Mouse (Mus musculus) heart, postnatal 0 days (tissue): Measurements from ENCODE around the gene Ank2. TPM values are rescaled to one million over a fixed set of nuclear protein-coding genes. Genes with fewer than 3 reads are reported as not detected.

Experiments used
- ATAC-seq: fragments of 200-750 bp; cut with Nextera tagmentation; 2 replicates; pipeline ENCODE4 v1.8.0; 2017; ENCODE audit warnings: low read depth, moderate number of reproducible peaks, moderate library complexity; ENCODE audit not compliant: insufficient read depth
- DNase-seq: peaks from one replicate; pipeline ENCODE4 v3.0.0-alpha.2; 2016; ENCODE audit warnings: low spot score
- H3K27ac ChIP-seq: fragments of 300-500 bp; sonication (generic); 2 replicates; pipeline ENCODE4 v1.5.1; 2014; ENCODE audit warnings: low read depth, mild to moderate bottlenecking
- H3K27me3 ChIP-seq: fragments of 300-500 bp; sonication (generic); 2 replicates; pipeline ENCODE4 v1.6.1; 2014; ENCODE audit warnings: low read length, mixed read lengths; ENCODE audit not compliant: control insufficient read depth, insufficient read depth
- H3K36me3 ChIP-seq: fragments of 300-500 bp; sonication (generic); replicated peaks from 2 replicates; pipeline ENCODE4 v1.6.1; 2014; ENCODE audit warnings: low read length, mixed read lengths; ENCODE audit not compliant: control insufficient read depth, insufficient read depth
- H3K4me1 ChIP-seq: fragments of 300-500 bp; sonication (generic); 2 replicates; pipeline ENCODE4 v1.6.1; 2014; ENCODE audit warnings: antibody characterized with exemption; ENCODE audit not compliant: control insufficient read depth, insufficient read depth
- H3K4me2 ChIP-seq: fragments of 300-500 bp; sonication (generic); 2 replicates; pipeline ENCODE4 v1.6.1; 2014; ENCODE audit warnings: low read depth, mild to moderate bottlenecking, low read length, moderate library complexity
- H3K4me3 ChIP-seq: fragments of 300-500 bp; sonication (generic); 2 replicates; pipeline ENCODE4 v1.5.1; 2014; ENCODE audit warnings: low read depth, low read length
- H3K9ac ChIP-seq: fragments of 300-500 bp; sonication (generic); replicated peaks from 2 replicates; pipeline ENCODE4 v1.6.1; 2014; ENCODE audit warnings: low read depth, low read length, mixed read lengths
- H3K9me3 ChIP-seq: fragments of 300-500 bp; sonication (generic); replicated peaks from 2 replicates; pipeline ENCODE4 v1.6.1; 2016; ENCODE audit warnings: low read length; ENCODE audit not compliant: control insufficient read depth
- CTCF ChIP-seq: IDR thresholded peaks from 2 replicates; pipeline ENCODE4 v1.5.1; 2016; ENCODE audit warnings: antibody characterized with exemption, control low read depth, low read depth
- EP300 ChIP-seq: IDR thresholded peaks from 2 replicates; pipeline ENCODE4 v1.6.1; 2016; ENCODE audit warnings: antibody characterized with exemption, low read depth
- WGBS: fragments of 180-500 bp; shearing (Covaris S2); extraction: QIAGEN DNeasy Blood & Tissue Kit; methylation state at CpG from one replicate; pipeline ENCODE4 v1.1.7; 2014; 5-methylcytosine and 5-hydroxymethylcytosine counted together
- polyA plus RNA-seq: library from polyadenylated mRNA; unstranded; fragments of >200 nt; fragmentation: Nextera tagmentation; extraction: Ambion mirVana; gene quantifications from 2 replicates; pipeline ENCODE4 v1.2.1, GENCODE M21; 2015
- total RNA-seq: library from RNA; depleted of rRNA; stranded (reverse); fragments of >200 nt; gene quantifications from 2 replicates; pipeline ENCODE4 v1.2.3, GENCODE M21; 2014; ENCODE audit warnings: low replicate concordance

The Ank2 gene
- total and polyA plus RNA-seq, 2 experiments from 2014 or later, result 45.1 to 138 TPM

DNA sequence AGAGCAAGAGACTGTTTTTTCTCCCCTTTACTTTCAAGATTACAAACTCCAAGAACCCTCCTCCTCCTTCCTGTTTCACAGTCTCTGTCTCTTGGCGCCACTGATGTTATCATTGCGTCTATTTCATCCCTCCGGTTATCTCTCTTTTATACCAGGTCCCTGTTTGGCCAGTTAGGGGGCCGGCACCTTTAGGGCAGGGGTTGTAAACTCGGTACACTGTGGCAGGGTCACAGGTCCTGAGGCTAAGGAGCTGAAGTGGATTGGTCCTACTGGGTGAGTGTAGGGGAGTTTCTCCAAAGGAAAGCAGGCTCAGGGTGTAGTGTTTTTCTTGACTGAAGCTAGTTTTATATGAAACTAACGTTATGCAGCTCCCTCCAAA, 40.7 kb downstream of the Ank2 start:
- ATAC-seq, result no peak
- WGBS, result 7% methylated on average over 6 of the region's 6 CpGs
- H3K27me3 ChIP-seq, result no peaks in the 10 kb centered on the region

DNA sequence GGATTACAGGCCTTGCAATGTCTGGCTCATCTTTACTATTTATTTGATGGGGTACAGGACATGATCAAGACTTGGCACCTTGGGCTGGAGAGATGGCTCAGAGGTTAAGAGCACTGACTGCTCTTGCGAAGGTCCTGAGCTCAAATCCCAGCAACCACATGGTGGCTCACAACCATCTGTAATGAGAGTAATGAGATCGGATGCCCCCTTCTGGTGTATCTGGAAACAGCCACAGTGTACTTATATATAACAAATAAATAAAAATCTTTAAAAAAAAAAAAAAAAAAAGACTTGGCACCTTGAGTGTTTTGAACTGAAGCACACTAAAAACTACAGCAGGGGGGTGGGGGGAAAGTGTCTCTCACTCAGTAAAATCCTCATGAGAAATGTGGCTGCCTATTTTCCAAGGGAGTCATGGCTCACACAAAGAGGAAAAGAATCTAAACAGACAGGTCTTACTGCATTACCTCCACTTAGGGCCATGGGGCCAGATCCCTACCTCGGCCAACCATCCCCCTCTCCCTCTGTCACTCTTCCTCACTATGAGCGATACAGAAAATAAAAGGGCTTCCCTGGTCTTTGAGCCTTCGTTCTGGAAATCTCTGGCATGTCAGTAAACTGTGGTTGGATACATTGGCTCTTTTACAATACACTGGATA, 41.3 kb downstream of the Ank2 start:
- WGBS, result 31% methylated on average over 5 of the region's 5 CpGs
- ATAC-seq (no peak), DNase-seq (no peak)
- Histone ChIP-seq H3K27ac (peak overlapping the region; percentile 69), H3K9me3 (no peaks in the 10 kb centered on the region), H3K36me3 (no peaks in the 10 kb centered on the region), H3K4me1 (peaks cover 19% of the 10 kb centered on the region), H3K27me3 (no peaks in the 10 kb centered on the region), H3K4me2 (peak overlapping the region; percentile 45; the same call in 1 of the 2 replicates), H3K9ac (no peak overlapping the region), H3K4me3 (no peak overlapping the region)
- TF ChIP-seq CTCF (peak; percentile 27; the same call in 1 of the 2 replicates), EP300 (no peak)

More for the DNA sequence above, 40.7 kb downstream of the Ank2 start:
- Histone ChIP-seq H3K4me1 (peaks cover 19% of the 10 kb centered on the region), H3K27ac (peak overlapping the region; percentile 69), H3K9ac (no peak overlapping the region), H3K36me3 (no peaks in the 10 kb centered on the region), H3K4me3 (no peak overlapping the region), H3K9me3 (no peaks in the 10 kb centered on the region), H3K4me2 (peak overlapping the region; percentile 45; the same call in 1 of the 2 replicates)
- DNase-seq, result no peak
- TF ChIP-seq EP300 (no peak), CTCF (no peak)

DNA sequence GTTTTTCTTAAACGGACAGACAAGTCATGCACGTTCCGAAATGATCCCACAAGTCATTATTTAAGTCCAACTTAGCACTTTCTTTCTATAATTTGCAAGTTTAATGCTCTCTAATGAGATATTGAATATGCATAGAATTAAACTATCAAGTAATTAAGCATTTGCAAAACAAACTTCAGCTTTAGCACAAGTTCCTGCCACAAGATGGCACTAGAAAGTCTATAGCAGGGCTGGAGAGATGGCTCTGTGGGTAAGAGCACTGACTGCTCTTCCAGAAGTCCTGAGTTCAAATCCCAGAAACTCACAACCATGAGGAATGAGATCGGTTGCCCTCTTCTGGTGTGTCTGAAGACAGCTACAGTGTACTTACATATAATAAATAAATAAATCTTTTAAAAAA, 45.4 kb downstream of the Ank2 start:
- ATAC-seq, result no peak
- Histone ChIP-seq H3K36me3 (no peaks in the 10 kb centered on the region), H3K4me2 (no peak overlapping the region), H3K4me3 (no peak overlapping the region), H3K27me3 (no peaks in the 10 kb centered on the region), H3K9ac (no peak overlapping the region), H3K9me3 (no peaks in the 10 kb centered on the region), H3K4me1 (peaks cover 8% of the 10 kb centered on the region), H3K27ac (no peak overlapping the region)
- DNase-seq, result no peak
- 82% methylated on average over 4 of the region's 4 CpGs for WGBS
- no peak for TF ChIP-seq EP300
- peak; percentile 47 for TF ChIP-seq CTCF

DNA sequence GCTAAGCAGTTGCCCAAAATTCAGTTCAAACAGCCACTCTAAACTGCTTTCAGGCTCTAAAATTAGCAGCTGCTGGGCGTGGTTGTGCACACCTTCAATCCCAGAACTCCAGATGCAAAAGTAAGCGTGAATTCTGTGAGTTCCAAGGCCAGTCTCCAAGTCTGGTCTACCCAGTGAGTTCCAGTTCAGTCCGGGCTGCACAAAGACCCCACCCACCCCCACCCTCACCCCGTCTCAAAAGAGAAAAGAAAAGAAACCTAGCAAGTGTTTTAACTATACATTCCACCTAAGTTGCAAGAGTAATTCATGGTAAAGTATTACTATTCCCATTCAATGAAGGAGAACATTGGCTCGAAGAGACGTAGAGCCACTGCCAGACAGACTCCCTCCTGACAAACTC, 45.9 kb downstream of the Ank2 start:
- Histone ChIP-seq H3K4me2 (no peak overlapping the region), H3K4me3 (no peak overlapping the region), H3K9me3 (no peaks in the 10 kb centered on the region), H3K27ac (no peak overlapping the region), H3K9ac (no peak overlapping the region), H3K27me3 (no peaks in the 10 kb centered on the region), H3K4me1 (peaks cover 3% of the 10 kb centered on the region; the same call in 1 of the 2 replicates), H3K36me3 (no peaks in the 10 kb centered on the region)
- WGBS, result 70% methylated on average over 6 of the region's 6 CpGs
- TF ChIP-seq CTCF (no peak), EP300 (no peak)
- ATAC-seq, result no peak
- no peak for DNase-seq

DNA sequence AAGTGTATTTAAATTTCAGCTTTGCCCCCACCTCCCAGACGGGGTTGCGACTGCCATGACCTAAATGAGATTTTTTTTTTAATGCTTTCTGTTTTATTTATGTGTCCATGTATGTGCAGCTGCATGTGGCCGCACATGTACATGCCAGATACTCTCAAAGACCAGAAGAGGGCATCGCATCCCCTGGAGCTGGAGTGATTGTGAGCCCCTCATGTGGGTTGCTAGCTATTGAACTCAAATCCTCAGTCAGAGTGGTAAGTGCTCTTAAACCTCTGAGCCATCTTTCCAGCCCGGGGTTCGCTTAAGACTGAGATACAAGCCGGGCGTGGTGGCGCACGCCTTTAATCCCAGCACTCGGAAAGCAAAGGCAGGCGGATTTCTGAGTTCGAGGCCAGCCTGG, 46.9 kb downstream of the Ank2 start:
- TF ChIP-seq CTCF (peak; percentile 35), EP300 (no peak)
- no peaks in the 10 kb centered on the region for H3K27me3 ChIP-seq
- H3K4me1 ChIP-seq, result no peaks in the 10 kb centered on the region
- no peak overlapping the region for H3K4me3 ChIP-seq
- H3K9ac ChIP-seq, result no peak overlapping the region
- H3K36me3 ChIP-seq, result no peaks in the 10 kb centered on the region
- no peaks in the 10 kb centered on the region for H3K9me3 ChIP-seq
- H3K27ac ChIP-seq, result no peak overlapping the region
- ATAC-seq, result no peak
- DNase-seq, result peak; percentile 40
- no peak overlapping the region for H3K4me2 ChIP-seq
- 61% methylated on average over 13 of the region's 13 CpGs for WGBS

DNA sequence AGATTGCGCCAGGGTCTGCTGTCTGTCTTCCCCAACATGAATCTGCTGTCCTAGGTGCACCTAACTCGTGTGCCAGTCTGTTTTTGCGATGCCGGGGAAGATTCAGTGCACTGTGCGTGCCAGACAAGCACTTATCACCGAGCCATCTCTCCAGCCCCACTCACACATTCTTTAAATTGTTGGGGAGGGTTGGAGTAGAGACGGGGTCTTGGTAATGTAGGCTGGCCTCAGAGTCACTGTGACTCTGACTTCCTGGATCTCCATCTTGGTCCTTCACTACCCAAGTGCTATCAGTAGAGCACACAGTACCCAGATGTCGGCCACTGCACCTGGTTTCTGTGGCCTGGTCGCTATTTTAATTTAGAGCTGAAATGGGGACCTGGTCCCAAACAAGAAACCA, 47.4 kb downstream of the Ank2 start:
- TF ChIP-seq EP300, result no peak
- Histone ChIP-seq H3K9ac (no peak overlapping the region), H3K27ac (no peak overlapping the region), H3K4me2 (no peak overlapping the region), H3K4me3 (no peak overlapping the region), H3K4me1 (no peaks in the 10 kb centered on the region), H3K9me3 (no peaks in the 10 kb centered on the region), H3K27me3 (no peaks in the 10 kb centered on the region), H3K36me3 (no peaks in the 10 kb centered on the region)
- ATAC-seq, result no peak
- 33% methylated on average over 9 of the region's 9 CpGs for WGBS
- no peak for DNase-seq
